Mouse (Mus musculus): ENCODE measurements around the gene Olfr1298.

Olfr1298 gene

DNA sequence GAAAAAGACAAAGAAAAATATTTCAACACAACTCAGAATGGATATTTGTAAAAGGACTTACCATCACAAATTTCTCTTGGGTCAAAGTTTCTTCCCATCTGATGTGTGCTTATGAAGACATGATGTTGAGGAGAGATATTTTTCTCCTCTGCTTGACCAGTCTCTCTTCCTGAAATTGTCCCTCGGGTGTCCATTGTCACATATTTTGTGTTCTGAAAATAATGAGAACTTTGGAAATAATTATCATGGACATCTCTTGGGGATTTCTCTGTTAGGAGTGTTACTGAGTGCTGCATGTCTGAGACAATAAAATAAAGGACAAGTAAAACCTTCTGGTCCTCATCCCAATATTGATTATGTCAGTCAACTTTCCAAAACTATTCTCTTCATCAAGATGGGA, at the start of gene Olfr1298:
Olfr1298 (minus strand) TSS at position 101 of the 400 bp plus-strand sequence.
- DNase-seq (ENCODE audit: low read depth, low spot score): no peak

DNA sequence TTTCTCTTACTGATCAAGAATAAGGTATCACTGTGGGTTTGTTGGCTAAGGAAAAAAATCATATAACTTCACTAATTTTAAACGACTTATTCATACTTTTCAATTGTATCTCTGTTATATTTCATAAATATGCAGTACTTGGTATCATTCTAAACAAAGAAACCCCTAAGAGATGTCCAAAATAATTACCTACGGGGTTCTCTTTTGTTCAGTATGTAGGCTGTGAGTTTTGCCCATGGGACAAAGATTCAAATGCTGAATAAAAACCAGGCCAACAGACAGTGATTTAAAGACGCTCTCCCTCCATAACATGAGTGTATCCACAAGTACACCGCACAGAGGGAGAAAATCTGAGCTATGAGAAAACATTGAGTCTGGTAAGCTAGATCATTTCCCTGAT, 12.1 kb upstream of the Olfr1298 start, which contains the start of gene Olfr1299:
Olfr1299 (plus strand) TSS at position 301 of the 400 bp plus-strand sequence.
- DNase-seq (ENCODE audit: low read depth, low spot score): no peak

DNA sequence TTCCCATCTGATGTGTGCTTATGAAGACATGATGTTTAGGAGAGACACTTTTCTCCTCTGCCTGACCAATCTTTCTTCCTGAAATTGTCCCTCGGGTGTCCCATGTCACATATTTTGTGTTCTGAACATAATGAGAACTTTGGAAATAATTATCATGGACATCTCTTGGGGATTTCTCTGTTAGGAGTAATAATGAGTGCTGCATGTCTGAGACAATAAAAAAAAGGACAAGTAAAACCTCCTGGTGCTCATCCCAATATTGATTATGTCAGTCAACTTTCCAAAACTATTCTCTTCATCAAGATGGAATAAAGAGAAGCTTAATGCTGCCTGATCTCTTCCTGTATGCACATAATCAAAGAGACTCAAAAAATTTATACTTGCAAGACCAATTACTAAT, 22.6 kb downstream of the Olfr1298 start, which contains the start of gene Olfr1297:
Olfr1297 (minus strand) TSS at position 101 of the 400 bp plus-strand sequence.
- no peak for DNase-seq (ENCODE audit: low read depth, low spot score)

Data from A20 (cell line).